Mouse (Mus musculus): Measurements from ENCODE around the gene Fam210b.

- TF ChIP-seq CTCF (IDR thresholded peaks at IDR 0.05; ENCODE audit: control insufficient read depth, insufficient read depth, insufficient replicate concordance, low read depth, low read length), result no peak
- no peak for TF ChIP-seq POLR2A (IDR thresholded peaks at IDR 0.05; ENCODE audit: control insufficient read depth, low read depth, low read length)
Observed at GRCm38 (mm10) chr2:172340936-172341335, 4.4 kb upstream of the Fam210b start.

Measured in testis, adult 2 months (tissue).